Mouse (Mus musculus) neural tube, embryonic 13.5 days (tissue): ENCODE measurements at regions not wholly inside any gene's neighbourhood (a gene's known extent, or its start where the extent isn't known, plus 50 kb on each side); places are given as distances from the start of the nearest gene placed in this dataset.

ENCODE experiments used
- ATAC-seq: fragments of 200-750 bp; cut with Nextera tagmentation; 2 replicates; pipeline ENCODE4 v1.8.0; 2017; ENCODE audit warnings: low read depth, mild to moderate bottlenecking, moderate TSS enrichment, moderate library complexity
- H3K27ac ChIP-seq: fragments of 300-500 bp; sonication (generic); replicated peaks from 2 replicates; pipeline ENCODE4 v1.5.1; 2015; ENCODE audit warnings: moderate library complexity, mild to moderate bottlenecking, inconsistent platforms
- H3K27me3 ChIP-seq: fragments of 300-500 bp; sonication (generic); 2 replicates; pipeline ENCODE4 v1.6.1; 2015; ENCODE audit warnings: mild to moderate bottlenecking, inconsistent platforms
- H3K36me3 ChIP-seq: fragments of 300-500 bp; sonication (generic); 2 replicates; pipeline ENCODE4 v1.6.1; 2015; ENCODE audit warnings: mild to moderate bottlenecking, inconsistent platforms
- H3K4me1 ChIP-seq: fragments of 300-500 bp; sonication (generic); replicated peaks from 2 replicates; pipeline ENCODE4 v1.6.1; 2015; ENCODE audit warnings: inconsistent platforms
- H3K4me2 ChIP-seq: fragments of 300-500 bp; sonication (generic); 2 replicates; pipeline ENCODE4 v1.6.1; 2015; ENCODE audit warnings: inconsistent platforms, mild to moderate bottlenecking, moderate library complexity
- H3K4me3 ChIP-seq: fragments of 300-500 bp; sonication (generic); 2 replicates; pipeline ENCODE4 v1.5.1; 2015; ENCODE audit warnings: mild to moderate bottlenecking, inconsistent platforms
- H3K9ac ChIP-seq: fragments of 300-500 bp; sonication (generic); 2 replicates; pipeline ENCODE4 v1.6.1; 2015; ENCODE audit warnings: moderate library complexity, mild to moderate bottlenecking, inconsistent platforms
- H3K9me3 ChIP-seq: fragments of 300-500 bp; sonication (generic); 2 replicates; pipeline ENCODE4 v1.6.1; 2016; ENCODE audit warnings: inconsistent platforms
- WGBS: fragments of 180-500 bp; shearing (Covaris S2); methylation state at CpG from one replicate; pipeline ENCODE4 v1.1.7; 2015; 5-methylcytosine and 5-hydroxymethylcytosine counted together

DNA sequence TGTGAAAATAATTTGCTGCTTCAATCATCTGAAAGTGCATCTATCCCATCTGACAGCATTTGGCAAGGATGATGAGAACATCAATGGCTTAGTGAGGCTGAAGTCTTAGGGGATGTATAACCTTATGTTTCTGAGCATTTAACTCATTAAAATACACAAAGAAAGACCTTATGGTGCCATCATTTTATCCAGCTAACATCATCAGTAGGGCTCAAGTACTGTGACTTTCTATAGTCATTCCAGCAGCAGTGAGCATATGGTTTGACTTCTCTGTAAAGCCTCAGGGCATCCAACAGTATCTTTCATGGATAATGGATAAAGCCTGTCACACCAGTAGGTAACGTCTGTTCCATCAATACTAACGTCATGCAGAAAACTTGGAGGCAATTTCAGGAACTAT lies 895.0 kb upstream of the Fat3 start:
- H3K4me2 ChIP-seq: no peak overlapping the region
- peak; percentile 36; the same call in 1 of the 2 replicates for ATAC-seq
- no peak overlapping the region for H3K27ac ChIP-seq
- H3K4me3 ChIP-seq: no peak overlapping the region
- H3K36me3 ChIP-seq: no peaks in the 10 kb centered on the region
- H3K27me3 ChIP-seq: no peaks in the 10 kb centered on the region
- no peak overlapping the region for H3K9ac ChIP-seq
- no peaks in the 10 kb centered on the region for H3K4me1 ChIP-seq
- WGBS: 47% methylated on average over 2 of the region's 2 CpGs
- H3K9me3 ChIP-seq: no peaks in the 10 kb centered on the region

DNA sequence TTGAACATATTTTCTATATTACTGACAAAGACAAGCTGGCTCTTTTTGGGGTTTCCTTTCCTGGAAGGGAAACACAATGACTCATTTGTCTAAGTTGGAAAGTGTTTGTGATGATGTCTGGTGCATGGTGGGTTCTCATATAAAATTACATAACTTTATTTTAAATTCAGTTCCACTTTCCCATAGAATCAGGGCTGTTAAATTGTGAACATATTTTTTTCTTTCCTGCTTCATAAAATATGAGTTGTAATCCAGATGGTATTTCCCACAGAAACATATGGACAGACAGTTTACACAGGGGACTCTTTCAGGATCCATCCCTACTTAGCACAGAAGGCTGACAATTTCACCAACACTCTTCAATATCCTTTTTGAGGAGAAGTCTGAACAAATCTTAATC lies 892.0 kb upstream of the Fat3 start:
- Histone ChIP-seq H3K36me3 (no peaks in the 10 kb centered on the region), H3K4me2 (no peak overlapping the region), H3K9ac (no peak overlapping the region), H3K27ac (no peak overlapping the region), H3K4me3 (no peak overlapping the region), H3K4me1 (no peaks in the 10 kb centered on the region), H3K9me3 (no peaks in the 10 kb centered on the region), H3K27me3 (no peaks in the 10 kb centered on the region)
- no peak for ATAC-seq
